Mouse (Mus musculus): ENCODE data around the gene Zp1.

- TF ChIP-seq CTCF (IDR thresholded peaks at IDR 0.05; ENCODE audit: low read depth) = peak; percentile 87
- TF ChIP-seq EP300 (IDR thresholded peaks at IDR 0.05; ENCODE audit: low read depth) = no peak
Observed at GRCm38 (mm10) chr19:10907891-10908290, 12.5 kb downstream of the Zp1 start.
